In genomic region chr6:98003114-98003513, GRCm38 (mm10) we compare ENCODE assay signal across 10 mouse cellular contexts.
DNase-seq lines count a peak whose midpoint lies in the region; ATAC-seq lines count a peak whose summit lies in the region.
"Had no signal": no experiment of that assay in that cellular context is flagged by ENCODE, and none has a peak within 500 bp of the region (broad histone marks: within the 10 kb centered on the region; RNA-seq: fewer than 3 reads in every experiment).

No protein-coding gene starts in this region.

- H3K27ac ChIP-seq in intestine, embryonic 14.5 days (ENCODE audit: low read depth): no peak overlapping the region
- no peak overlapping the region for H3K27ac ChIP-seq in intestine, embryonic 16.5 days (ENCODE audit: low read length)
- H3K27ac ChIP-seq: embryonic facial prominence, embryonic 12.5 days; liver, embryonic 13.5 days had no signal

- no peaks in the 10 kb centered on the region for H3K27me3 ChIP-seq in intestine, embryonic 14.5 days (replicated peaks; ENCODE audit: control insufficient read depth, insufficient read depth, low read length)
- no peaks in the 10 kb centered on the region for H3K27me3 ChIP-seq in intestine, embryonic 16.5 days (replicated peaks; ENCODE audit: control insufficient read depth, insufficient read depth, low read length)
- H3K27me3 ChIP-seq: embryonic facial prominence, embryonic 12.5 days; liver, embryonic 13.5 days had no signal

- no peak overlapping the region for H3K4me3 ChIP-seq in intestine, embryonic 14.5 days (ENCODE audit: low read depth, low read length)
- no peak overlapping the region for H3K4me3 ChIP-seq in intestine, embryonic 16.5 days (ENCODE audit: low read length)
- H3K4me3 ChIP-seq: embryonic facial prominence, embryonic 12.5 days; liver, embryonic 13.5 days had no signal

- H3K4me2 ChIP-seq in intestine, embryonic 14.5 days (ENCODE audit: low read length): no peak overlapping the region
- H3K4me2 ChIP-seq in intestine, embryonic 16.5 days (ENCODE audit: low read depth, low read length): no peak overlapping the region
- H3K4me2 ChIP-seq: embryonic facial prominence, embryonic 12.5 days; liver, embryonic 13.5 days had no signal

- peak; percentile 55 for DNase-seq in intestine, embryonic 14.5 days (ENCODE audit: low spot score)
- DNase-seq in CD4-positive, CD25-positive, alpha-beta regulatory T cell, adult 2 months (ENCODE audit: low read depth, low spot score): peak; percentile 65
- DNase-seq in retina, adult 2 months (ENCODE audit: low read depth, low spot score): peak; percentile 46
- no peak for DNase-seq in thymus, postnatal 25 days
- no peak for DNase-seq in gastrocnemius, postnatal 4 days (ENCODE audit: low spot score in 2 of 2)
- DNase-seq: liver, embryonic 13.5 days had no signal

- H3K4me1 ChIP-seq in intestine, embryonic 14.5 days (replicated peaks; ENCODE audit: control insufficient read depth, insufficient read depth, low read length): no peaks in the 10 kb centered on the region
- H3K4me1 ChIP-seq in intestine, embryonic 16.5 days (ENCODE audit: control insufficient read depth, insufficient read depth, low read length): no peaks in the 10 kb centered on the region
- H3K4me1 ChIP-seq: embryonic facial prominence, embryonic 12.5 days; liver, embryonic 13.5 days had no signal

- H3K36me3 ChIP-seq in intestine, embryonic 14.5 days (ENCODE audit: control insufficient read depth, insufficient read depth, low read length): no peaks in the 10 kb centered on the region
- no peaks in the 10 kb centered on the region for H3K36me3 ChIP-seq in intestine, embryonic 16.5 days (ENCODE audit: control insufficient read depth, insufficient read depth, low read length)
- H3K36me3 ChIP-seq: embryonic facial prominence, embryonic 12.5 days; liver, embryonic 13.5 days had no signal

- no peaks in the 10 kb centered on the region for H3K9me3 ChIP-seq in intestine, embryonic 14.5 days (ENCODE audit: control insufficient read depth, low read length)
- H3K9me3 ChIP-seq in intestine, embryonic 16.5 days (ENCODE audit: control insufficient read depth, low read length): no peaks in the 10 kb centered on the region
- H3K9me3 ChIP-seq: embryonic facial prominence, embryonic 12.5 days; liver, embryonic 13.5 days had no signal

- 21% methylated on average over 3 of the region's 3 CpGs for WGBS in intestine, embryonic 14.5 days
- WGBS in intestine, embryonic 16.5 days: 18% methylated on average over 3 of the region's 3 CpGs

- no peak overlapping the region for H3K9ac ChIP-seq in intestine, embryonic 14.5 days (ENCODE audit: low read length)
- no peak overlapping the region for H3K9ac ChIP-seq in intestine, embryonic 16.5 days (ENCODE audit: low read depth, low read length)
- H3K9ac ChIP-seq: embryonic facial prominence, embryonic 12.5 days; liver, embryonic 13.5 days had no signal

- ATAC-seq in intestine, embryonic 14.5 days (replicated peaks; ENCODE audit: low FRiP score, low TSS enrichment, low read depth): no peak
- ATAC-seq in intestine, embryonic 16.5 days: no peak
- peak; percentile 32 for ATAC-seq in activated CD4-positive, CD25-positive, alpha-beta regulatory T cell, adult 4 months
- peak; percentile 48 for ATAC-seq in granulocyte monocyte progenitor cell, adult 5-6 weeks (replicated peaks; ENCODE audit: poor library complexity, severe bottlenecking)

Comparison
In these comparisons a context has a peak if more than half of its experiments do, and no peak if none do; other contexts are left out.
1. ATAC-seq: peak in activated CD4-positive, CD25-positive, alpha-beta regulatory T cell, adult 4 months (single experiment) and granulocyte monocyte progenitor cell, adult 5-6 weeks (single experiment); none in intestine, embryonic 14.5 days (single experiment) and intestine, embryonic 16.5 days (single experiment).
2. DNase-seq: peak in intestine, embryonic 14.5 days (single experiment), CD4-positive, CD25-positive, alpha-beta regulatory T cell, adult 2 months (single experiment) and retina, adult 2 months (single experiment); none in thymus, postnatal 25 days (single experiment) and gastrocnemius, postnatal 4 days (0 of 2).